Mouse (Mus musculus): ENCODE results near the gene Wdfy2. TPM values are rescaled to one million over a fixed set of nuclear protein-coding genes. Genes with fewer than 3 reads are reported as not detected.
A peak's percentile ranks its signal among the peaks of the same experiment; 100 is the strongest.
"Not testable (repeated sequence)": the region's sequence is repeated elsewhere in the genome, so short reads cannot be mapped to it uniquely, and the experiment has no call there.

The Wdfy2 gene
- polyA plus RNA-seq, 1 experiment = 4.4 TPM

DNA sequence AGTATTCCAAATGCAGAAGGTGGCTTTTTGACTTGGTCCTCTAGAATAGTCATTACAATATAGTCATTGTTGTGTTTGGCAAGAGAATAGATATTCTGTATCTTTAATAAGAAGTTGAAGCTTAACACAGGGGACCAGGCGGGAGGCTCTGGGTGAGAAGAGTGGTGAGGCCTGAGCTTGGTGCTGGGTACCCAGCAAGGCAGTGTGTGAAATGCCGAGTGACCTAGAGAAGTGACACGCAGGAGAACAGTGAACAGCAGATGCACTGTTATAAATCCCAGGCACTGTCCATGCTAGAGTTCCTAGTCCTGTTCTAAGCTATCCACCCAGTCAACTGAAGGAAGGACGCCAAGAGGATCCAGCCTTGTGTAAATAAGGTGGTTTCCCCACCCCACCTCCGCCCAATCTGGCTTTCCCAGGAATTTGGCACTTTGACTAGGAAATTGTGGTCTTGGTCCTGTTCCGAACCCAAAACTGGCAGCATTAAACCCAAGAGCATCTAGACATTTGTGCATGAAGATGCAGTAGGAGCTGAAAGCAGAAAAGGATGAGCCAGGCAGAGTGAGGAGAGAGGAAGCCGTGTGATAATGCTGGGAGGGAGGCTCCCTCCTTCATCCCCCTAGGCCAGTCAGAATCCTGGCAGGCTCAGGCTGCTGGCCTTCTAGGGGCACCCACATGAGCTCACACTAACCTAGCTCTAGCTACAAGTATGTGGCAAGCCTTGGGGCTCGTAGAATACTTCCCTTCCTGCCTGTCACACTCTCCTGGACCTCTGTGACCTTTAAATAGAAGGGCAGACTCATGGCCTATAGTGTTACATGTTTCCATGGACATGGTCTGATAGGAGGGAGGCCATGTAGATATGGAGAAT is 55.5 kb downstream of the Wdfy2 start:
- no peak overlapping the region for H3ac ChIP-seq (ENCODE audit: control insufficient read depth, insufficient read length)
- H3K36me3 ChIP-seq (ENCODE audit: control insufficient read depth, insufficient read depth) = no peaks in the 10 kb centered on the region
- no peak overlapping the region for H3K4me3 ChIP-seq
- H3K79me2 ChIP-seq (ENCODE audit: control insufficient read depth, insufficient read depth) = peaks cover 7% of the 10 kb centered on the region
- no peaks in the 10 kb centered on the region for H3K27me3 ChIP-seq (ENCODE audit: control insufficient read depth, insufficient read depth, insufficient read length)
- peak overlapping the region; percentile 47 for H3K4me2 ChIP-seq (ENCODE audit: low read depth)
- TF ChIP-seq REST (IDR thresholded peaks at IDR 0.05; ENCODE audit: insufficient read depth, insufficient read length) (no peak), MYOG (IDR thresholded peaks at IDR 0.05; ENCODE audit: control insufficient read depth in 1 of 3, insufficient read depth in 1 of 3, insufficient read length in 2 of 3, low read depth in 2 of 3) (no peak), TCF3 (IDR thresholded peaks at IDR 0.05; ENCODE audit: insufficient read length, low read depth) (no peak), TCF12 (IDR thresholded peaks at IDR 0.05; ENCODE audit: insufficient read depth, poor library complexity, severe bottlenecking) (no peak), USF1 (IDR thresholded peaks at IDR 0.05; ENCODE audit: low read depth) (no peak)

GRCm38 (mm10) chr14:62893642-62894180 is 56.2 kb downstream of the Wdfy2 start:
- H3K36me3 ChIP-seq (ENCODE audit: control insufficient read depth, insufficient read depth); H3K79me2 ChIP-seq (ENCODE audit: control insufficient read depth, insufficient read depth); H3K27me3 ChIP-seq (ENCODE audit: control insufficient read depth, insufficient read depth, insufficient read length); H3K4me2 ChIP-seq (ENCODE audit: low read depth); H3ac ChIP-seq (ENCODE audit: control insufficient read depth, insufficient read length); H3K4me3 ChIP-seq: not testable (repeated sequence)

- TF ChIP-seq POLR2AphosphoS2 (IDR thresholded peaks at IDR 0.05; ENCODE audit: insufficient read length, low read depth) (no peak), TCF3 (IDR thresholded peaks at IDR 0.05; ENCODE audit: insufficient read length, low read depth) (no peak), TCF12 (IDR thresholded peaks at IDR 0.05; ENCODE audit: insufficient read depth, poor library complexity, severe bottlenecking) (no peak), MYOG (IDR thresholded peaks at IDR 0.05; ENCODE audit: control insufficient read depth in 1 of 3, insufficient read depth in 1 of 3, insufficient read length in 2 of 3, low read depth in 2 of 3) (no peak), REST (IDR thresholded peaks at IDR 0.05; ENCODE audit: insufficient read depth, insufficient read length) (no peak), SRF (IDR thresholded peaks at IDR 0.05; ENCODE audit: control insufficient read depth, insufficient read length, low read depth) (no peak), CEBPB (IDR thresholded peaks at IDR 0.05; ENCODE audit: insufficient read depth, poor library complexity, severe bottlenecking) (no peak), MAX (IDR thresholded peaks at IDR 0.05; ENCODE audit: low read depth) (no peak), MYOD1 (IDR thresholded peaks at IDR 0.05; ENCODE audit: control insufficient read depth in 1 of 3, insufficient read length in 2 of 3, low read depth in 2 of 3) (no peak), USF1 (IDR thresholded peaks at IDR 0.05; ENCODE audit: low read depth) (no peak), E2F4 (IDR thresholded peaks at IDR 0.05; ENCODE audit: insufficient read depth) (no peak), POLR2A (IDR thresholded peaks at IDR 0.05; ENCODE audit: insufficient read length, low read depth) (no peak)
- Histone ChIP-seq H3K4me2 (ENCODE audit: low read depth) (no peak overlapping the region), H3K4me3 (no peak overlapping the region), H3ac (ENCODE audit: control insufficient read depth, insufficient read length) (no peak overlapping the region), H3K79me2 (ENCODE audit: control insufficient read depth, insufficient read depth) (peaks cover 7% of the 10 kb centered on the region), H3K36me3 (ENCODE audit: control insufficient read depth, insufficient read depth) (peaks cover under 1% of the 10 kb centered on the region), H3K27me3 (ENCODE audit: control insufficient read depth, insufficient read depth, insufficient read length) (no peaks in the 10 kb centered on the region)
These were observed 57.7 kb downstream of the Wdfy2 start for GRCm38 (mm10) chr14:62894924-62895840.

DNA sequence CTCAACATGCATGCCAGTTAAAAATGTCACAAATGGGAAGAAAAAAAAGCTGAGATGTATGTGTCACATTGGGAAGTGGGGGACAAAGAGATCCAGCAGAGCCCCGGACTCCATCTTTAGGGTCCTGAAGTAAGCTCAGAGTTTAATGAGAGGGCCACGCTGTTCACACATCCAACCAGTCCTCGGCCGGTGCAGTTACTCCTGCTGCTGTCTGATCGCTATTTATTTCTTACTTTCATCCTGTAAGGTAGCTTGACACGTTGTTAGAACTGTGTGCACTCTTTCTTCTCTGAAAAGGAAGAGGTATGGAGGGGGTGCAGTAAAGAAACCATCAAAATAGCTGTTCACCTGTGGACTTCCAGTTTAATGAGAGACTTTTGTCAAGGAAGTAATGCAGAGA is 60.6 kb downstream of the Wdfy2 start:
- peaks cover 3% of the 10 kb centered on the region for H3K36me3 ChIP-seq (ENCODE audit: control insufficient read depth, insufficient read depth)
- TF ChIP-seq CEBPB (IDR thresholded peaks at IDR 0.05; ENCODE audit: insufficient read depth, poor library complexity, severe bottlenecking) (no peak), MYOG (IDR thresholded peaks at IDR 0.05; ENCODE audit: control insufficient read depth in 1 of 3, insufficient read depth in 1 of 3, insufficient read length in 2 of 3, low read depth in 2 of 3) (no peak), REST (IDR thresholded peaks at IDR 0.05; ENCODE audit: insufficient read depth, insufficient read length) (no peak), USF1 (IDR thresholded peaks at IDR 0.05; ENCODE audit: low read depth) (no peak), MYOD1 (IDR thresholded peaks at IDR 0.05; ENCODE audit: control insufficient read depth in 1 of 3, insufficient read length in 2 of 3, low read depth in 2 of 3) (no peak), SRF (IDR thresholded peaks at IDR 0.05; ENCODE audit: control insufficient read depth, insufficient read length, low read depth) (no peak), TCF12 (IDR thresholded peaks at IDR 0.05; ENCODE audit: insufficient read depth, poor library complexity, severe bottlenecking) (no peak), TCF3 (IDR thresholded peaks at IDR 0.05; ENCODE audit: insufficient read length, low read depth) (no peak), POLR2AphosphoS2 (IDR thresholded peaks at IDR 0.05; ENCODE audit: insufficient read length, low read depth) (no peak), MAX (IDR thresholded peaks at IDR 0.05; ENCODE audit: low read depth) (no peak), E2F4 (IDR thresholded peaks at IDR 0.05; ENCODE audit: insufficient read depth) (no peak), POLR2A (IDR thresholded peaks at IDR 0.05; ENCODE audit: insufficient read length, low read depth) (no peak)
- H3K4me2 ChIP-seq (ENCODE audit: low read depth) = no peak overlapping the region
- H3K27me3 ChIP-seq (ENCODE audit: control insufficient read depth, insufficient read depth, insufficient read length) = no peaks in the 10 kb centered on the region
- no peak overlapping the region for H3ac ChIP-seq (ENCODE audit: control insufficient read depth, insufficient read length)
- H3K79me2 ChIP-seq (ENCODE audit: control insufficient read depth, insufficient read depth) = no peaks in the 10 kb centered on the region
- H3K4me3 ChIP-seq = no peak overlapping the region

All from myocyte (in vitro differentiated cells).